Mouse (Mus musculus): ENCODE measurements around the gene Wasl.

The Wasl gene

GRCm38 (mm10) chr6:24642960-24643359 lies 21.8 kb downstream of the Wasl start:
- DNase-seq: no peak

- no peak for DNase-seq
Measured at GRCm38 (mm10) chr6:24642161-24642560, 22.6 kb downstream of the Wasl start.

GRCm38 (mm10) chr6:24641286-24641685 lies 23.5 kb downstream of the Wasl start:
- no peak for DNase-seq

GRCm38 (mm10) chr6:24635814-24636213 lies 29.0 kb downstream of the Wasl start:
- DNase-seq: no peak

GRCm38 (mm10) chr6:24634065-24634464 lies 30.7 kb downstream of the Wasl start:
- DNase-seq: no peak

GRCm38 (mm10) chr6:24632061-24632460 lies 32.7 kb downstream of the Wasl start:
- DNase-seq: no peak

GRCm38 (mm10) chr6:24628499-24628898 lies 36.3 kb downstream of the Wasl start:
- no peak for DNase-seq

- DNase-seq: peak; percentile 61
Measured at GRCm38 (mm10) chr6:24627586-24628030, 37.2 kb downstream of the Wasl start.

- DNase-seq: no peak
Measured at GRCm38 (mm10) chr6:24622098-24622497, 42.7 kb downstream of the Wasl start.

- no peak for DNase-seq
Measured at GRCm38 (mm10) chr6:24620936-24621335, 43.9 kb downstream of the Wasl start.

- no peak for DNase-seq
Measured at GRCm38 (mm10) chr6:24619285-24620045, 45.3 kb downstream of the Wasl start.

GRCm38 (mm10) chr6:24616746-24617145 lies 48.1 kb downstream of the Wasl start:
- DNase-seq: peak; percentile 54

- no peak for DNase-seq
Measured at GRCm38 (mm10) chr6:24613918-24614317, 50.9 kb downstream of the Wasl start.

- DNase-seq: no peak
Measured at GRCm38 (mm10) chr6:24613346-24613745, 51.5 kb downstream of the Wasl start.

GRCm38 (mm10) chr6:24612074-24612755 lies 52.6 kb downstream of the Wasl start:
- no peak for DNase-seq

- no peak for DNase-seq
Measured at GRCm38 (mm10) chr6:24610358-24610757, 54.5 kb downstream of the Wasl start.

- no peak for DNase-seq
Measured at GRCm38 (mm10) chr6:24609531-24609930, 55.3 kb downstream of the Wasl start.

GRCm38 (mm10) chr6:24608682-24609081 lies 56.1 kb downstream of the Wasl start:
- DNase-seq: no peak

GRCm38 (mm10) chr6:24608129-24608528 lies 56.7 kb downstream of the Wasl start:
- no peak for DNase-seq

- DNase-seq: no peak
Measured at GRCm38 (mm10) chr6:24607531-24607930, 57.3 kb downstream of the Wasl start.

GRCm38 (mm10) chr6:24606512-24606911 lies 58.3 kb downstream of the Wasl start:
- DNase-seq: no peak

- DNase-seq: no peak
Measured at GRCm38 (mm10) chr6:24605631-24606030, 59.2 kb downstream of the Wasl start.

- DNase-seq: no peak
Measured at GRCm38 (mm10) chr6:24604289-24604688, 60.5 kb downstream of the Wasl start.

GRCm38 (mm10) chr6:24602993-24603392 lies 61.8 kb downstream of the Wasl start:
- no peak for DNase-seq
